Mouse (Mus musculus) heart, postnatal 0 days (tissue): Measurements from ENCODE around the gene Napepld. TPM values are rescaled to one million over a fixed set of nuclear protein-coding genes. Genes with fewer than 3 reads are reported as not detected.

Source experiments
- ATAC-seq: fragments of 200-750 bp; cut with Nextera tagmentation; 2 replicates; pipeline ENCODE4 v1.8.0; 2017; ENCODE audit warnings: low read depth, moderate number of reproducible peaks, moderate library complexity; ENCODE audit not compliant: insufficient read depth
- DNase-seq: peaks from one replicate; pipeline ENCODE4 v3.0.0-alpha.2; 2016; ENCODE audit warnings: low spot score
- H3K27ac ChIP-seq: fragments of 300-500 bp; sonication (generic); 2 replicates; pipeline ENCODE4 v1.5.1; 2014; ENCODE audit warnings: low read depth, mild to moderate bottlenecking
- H3K27me3 ChIP-seq: fragments of 300-500 bp; sonication (generic); 2 replicates; pipeline ENCODE4 v1.6.1; 2014; ENCODE audit warnings: low read length, mixed read lengths; ENCODE audit not compliant: control insufficient read depth, insufficient read depth
- H3K36me3 ChIP-seq: fragments of 300-500 bp; sonication (generic); replicated peaks from 2 replicates; pipeline ENCODE4 v1.6.1; 2014; ENCODE audit warnings: low read length, mixed read lengths; ENCODE audit not compliant: control insufficient read depth, insufficient read depth
- H3K4me1 ChIP-seq: fragments of 300-500 bp; sonication (generic); 2 replicates; pipeline ENCODE4 v1.6.1; 2014; ENCODE audit warnings: antibody characterized with exemption; ENCODE audit not compliant: control insufficient read depth, insufficient read depth
- H3K4me2 ChIP-seq: fragments of 300-500 bp; sonication (generic); 2 replicates; pipeline ENCODE4 v1.6.1; 2014; ENCODE audit warnings: low read depth, mild to moderate bottlenecking, low read length, moderate library complexity
- H3K4me3 ChIP-seq: fragments of 300-500 bp; sonication (generic); 2 replicates; pipeline ENCODE4 v1.5.1; 2014; ENCODE audit warnings: low read depth, low read length
- H3K9ac ChIP-seq: fragments of 300-500 bp; sonication (generic); replicated peaks from 2 replicates; pipeline ENCODE4 v1.6.1; 2014; ENCODE audit warnings: low read depth, low read length, mixed read lengths
- H3K9me3 ChIP-seq: fragments of 300-500 bp; sonication (generic); replicated peaks from 2 replicates; pipeline ENCODE4 v1.6.1; 2016; ENCODE audit warnings: low read length; ENCODE audit not compliant: control insufficient read depth
- CTCF ChIP-seq: IDR thresholded peaks from 2 replicates; pipeline ENCODE4 v1.5.1; 2016; ENCODE audit warnings: antibody characterized with exemption, control low read depth, low read depth
- EP300 ChIP-seq: IDR thresholded peaks from 2 replicates; pipeline ENCODE4 v1.6.1; 2016; ENCODE audit warnings: antibody characterized with exemption, low read depth
- WGBS: fragments of 180-500 bp; shearing (Covaris S2); extraction: QIAGEN DNeasy Blood & Tissue Kit; methylation state at CpG from one replicate; pipeline ENCODE4 v1.1.7; 2014; 5-methylcytosine and 5-hydroxymethylcytosine counted together
- polyA plus RNA-seq: library from polyadenylated mRNA; unstranded; fragments of >200 nt; fragmentation: Nextera tagmentation; extraction: Ambion mirVana; gene quantifications from 2 replicates; pipeline ENCODE4 v1.2.1, GENCODE M21; 2015
- total RNA-seq: library from RNA; depleted of rRNA; stranded (reverse); fragments of >200 nt; gene quantifications from 2 replicates; pipeline ENCODE4 v1.2.3, GENCODE M21; 2014; ENCODE audit warnings: low replicate concordance; rRNA removed

Gene Napepld
- 9.9 and 11.3 TPM in 2 replicates for total RNA-seq
- 2.7 and 3.1 TPM in 2 replicates for polyA plus RNA-seq

DNA sequence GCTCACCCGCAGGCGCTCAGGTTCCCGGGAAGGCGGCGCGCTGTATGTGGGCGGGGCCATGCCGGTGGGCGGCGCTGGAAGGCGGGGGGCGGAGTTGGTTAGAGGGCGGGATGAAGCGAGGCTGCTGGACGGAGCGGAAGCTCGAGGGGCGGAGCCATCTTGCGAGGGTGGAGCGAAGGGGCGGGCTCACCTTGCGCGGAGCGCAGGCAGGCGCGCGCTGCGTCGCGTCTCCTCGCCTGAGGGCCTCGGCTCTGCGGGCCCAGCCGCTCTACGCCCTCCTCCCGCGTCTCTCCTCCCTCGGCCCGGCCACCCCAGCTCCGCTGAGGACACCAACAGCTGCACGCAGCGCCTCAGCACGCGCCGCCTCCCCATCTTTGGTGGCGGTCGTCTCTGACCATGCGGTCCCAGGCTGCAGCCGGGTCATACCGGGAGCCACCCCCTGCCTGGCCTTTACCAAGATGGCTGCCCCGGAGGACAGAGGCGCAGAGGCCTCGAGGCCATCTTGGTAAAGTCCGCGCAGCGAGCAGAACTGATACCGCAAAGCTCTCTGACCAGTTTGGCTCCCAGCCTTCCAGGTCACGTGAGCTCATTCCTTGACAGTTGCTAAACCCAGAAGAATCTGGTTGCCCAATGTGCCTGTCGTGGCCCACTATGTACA, at the start of gene Napepld:
Gene Napepld (minus strand): TSS at position 46 of the 658 bp plus-strand sequence.
- WGBS, result 1% methylated on average over 43 of the region's 59 CpGs
- Histone ChIP-seq H3K36me3 (no peaks in the 10 kb centered on the region), H3K4me3 (peak within 1 kb of the TSS; percentile 71), H3K9ac (peak within 1 kb of the TSS; percentile 61), H3K4me1 (peaks cover 13% of the 10 kb centered on the region), H3K9me3 (no peaks in the 10 kb centered on the region), H3K27me3 (no peaks in the 10 kb centered on the region), H3K4me2 (peak within 1 kb of the TSS; percentile 88), H3K27ac (peak within 1 kb of the TSS; percentile 99)
- peak; percentile 98 for ATAC-seq
- peak; percentile 95 for DNase-seq
- TF ChIP-seq EP300, result 0 out of 2 replicates have a peak, but pooled peaks have one; percentile 80
- no peak for TF ChIP-seq CTCF

- no peaks in the 10 kb centered on the region for H3K4me1 ChIP-seq
- H3K4me2 ChIP-seq, result no peak overlapping the region
- no peak overlapping the region for H3K27ac ChIP-seq
- TF ChIP-seq CTCF, result no peak
- TF ChIP-seq EP300, result no peak
- no peak overlapping the region for H3K4me3 ChIP-seq
- no peaks in the 10 kb centered on the region for H3K9me3 ChIP-seq
- peaks cover 88% of the 10 kb centered on the region for H3K36me3 ChIP-seq
- DNase-seq, result no peak
- WGBS, result 98% methylated on average over 6 of the region's 8 CpGs
- no peaks in the 10 kb centered on the region for H3K27me3 ChIP-seq
- ATAC-seq, result no peak
- no peak overlapping the region for H3K9ac ChIP-seq
Measured at GRCm38 (mm10) chr5:21745966-21746365, 44.8 kb upstream of the Napepld start.

- Histone ChIP-seq H3K27ac (no peak overlapping the region), H3K4me2 (no peak overlapping the region), H3K4me3 (no peak overlapping the region), H3K36me3 (peaks cover 98% of the 10 kb centered on the region), H3K9ac (no peak overlapping the region), H3K4me1 (no peaks in the 10 kb centered on the region), H3K27me3 (no peaks in the 10 kb centered on the region), H3K9me3 (no peaks in the 10 kb centered on the region)
- no peak for TF ChIP-seq CTCF
- TF ChIP-seq EP300, result no peak
- ATAC-seq (no peak), DNase-seq (no peak)
Measured at GRCm38 (mm10) chr5:21744651-21745050, 43.5 kb upstream of the Napepld start.

DNA sequence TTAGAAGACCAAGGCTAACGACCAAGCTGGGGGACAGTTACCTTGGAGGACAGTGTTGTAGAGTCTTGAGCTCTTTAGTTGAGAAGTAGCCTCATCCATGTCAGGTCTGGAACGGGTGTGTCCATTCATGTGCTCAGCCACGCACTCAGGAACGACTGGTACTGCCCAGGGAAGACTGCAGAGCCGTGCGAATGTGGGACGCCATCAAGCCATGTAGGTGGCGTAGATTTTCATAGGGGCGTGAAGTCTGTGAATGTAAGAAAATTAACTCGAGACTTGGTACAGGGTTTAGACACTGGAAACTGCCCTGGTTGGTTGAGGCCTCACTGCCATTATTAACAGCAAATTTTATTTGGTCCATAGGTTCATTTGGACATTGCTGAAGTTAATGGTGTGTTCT, 42.4 kb upstream of the Napepld start:
- Histone ChIP-seq H3K27me3 (no peaks in the 10 kb centered on the region), H3K4me2 (no peak overlapping the region), H3K9ac (no peak overlapping the region), H3K36me3 (peaks cover 97% of the 10 kb centered on the region), H3K27ac (no peak overlapping the region), H3K4me1 (no peaks in the 10 kb centered on the region), H3K4me3 (no peak overlapping the region), H3K9me3 (no peaks in the 10 kb centered on the region)
- DNase-seq, result no peak
- ATAC-seq, result no peak
- TF ChIP-seq EP300 (no peak), CTCF (no peak)
- 93% methylated on average over 10 of the region's 10 CpGs for WGBS

DNA sequence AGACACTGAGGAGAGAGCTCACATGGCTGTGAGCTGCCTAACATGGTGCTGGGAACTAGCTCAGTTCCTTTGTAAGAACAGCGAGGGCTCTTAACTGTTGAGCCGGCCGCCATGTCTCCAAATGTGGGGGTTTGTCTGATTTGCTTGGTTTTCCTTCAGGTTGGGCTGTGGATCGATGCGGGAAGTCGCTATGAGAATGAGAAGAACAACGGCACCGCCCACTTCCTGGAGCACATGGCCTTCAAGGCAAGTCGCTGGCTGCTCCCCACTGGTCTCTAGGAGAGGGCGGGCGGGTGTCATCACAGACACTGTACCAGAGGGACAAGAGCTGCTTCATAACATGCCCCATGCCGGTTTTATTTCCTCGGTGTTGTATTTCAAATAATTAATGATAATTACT, 38.7 kb upstream of the Napepld start:
- no peak for ATAC-seq
- Histone ChIP-seq H3K9ac (no peak overlapping the region), H3K9me3 (no peaks in the 10 kb centered on the region), H3K4me3 (no peak overlapping the region), H3K4me1 (peaks cover 7% of the 10 kb centered on the region), H3K4me2 (no peak overlapping the region), H3K27ac (no peak overlapping the region), H3K36me3 (peaks cover 60% of the 10 kb centered on the region), H3K27me3 (no peaks in the 10 kb centered on the region)
- no peak for TF ChIP-seq EP300
- TF ChIP-seq CTCF, result no peak
- 78% methylated on average over 13 of the region's 13 CpGs for WGBS
- DNase-seq, result no peak

- TF ChIP-seq CTCF (no peak), EP300 (no peak)
- Histone ChIP-seq H3K9me3 (no peaks in the 10 kb centered on the region), H3K4me3 (no peak overlapping the region), H3K4me2 (no peak overlapping the region), H3K4me1 (peaks cover 7% of the 10 kb centered on the region), H3K27me3 (no peaks in the 10 kb centered on the region), H3K9ac (no peak overlapping the region), H3K36me3 (peaks cover 52% of the 10 kb centered on the region), H3K27ac (no peak overlapping the region)
- WGBS, result 76% methylated on average over 10 of the region's 11 CpGs
- ATAC-seq, result no peak
- no peak for DNase-seq
Measured at GRCm38 (mm10) chr5:21739120-21739519, 37.9 kb upstream of the Napepld start.
